Mouse (Mus musculus): ENCODE data around the gene Prss42. TPM values are rescaled to one million over a fixed set of nuclear protein-coding genes. Genes with fewer than 3 reads are reported as not detected.

Prss42 gene
- polyA plus RNA-seq, 1 experiment = not detected

DNA sequence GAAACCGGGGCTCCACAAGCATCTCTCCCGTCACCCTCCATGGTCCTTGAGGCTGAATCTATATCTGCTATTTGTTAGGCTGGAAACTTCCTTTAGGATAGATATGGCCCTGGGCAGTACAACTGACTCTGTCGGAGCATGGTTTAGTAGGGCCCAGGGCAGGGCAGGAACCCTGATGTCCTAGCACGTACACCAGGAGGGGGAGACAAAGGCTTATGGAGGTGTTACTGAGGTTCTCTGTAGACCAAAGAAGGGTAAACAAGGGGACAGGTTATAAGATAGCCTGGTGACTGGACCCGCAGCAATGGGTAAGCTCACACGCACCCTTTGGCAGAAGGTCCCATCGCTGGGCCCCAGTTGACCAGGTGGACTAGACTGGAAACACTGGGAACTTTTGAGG lies 19.4 kb upstream of the Prss42 start:
- TF ChIP-seq GATA1 (IDR thresholded peaks at IDR 0.05; ENCODE audit: low read length) = no peak

DNA sequence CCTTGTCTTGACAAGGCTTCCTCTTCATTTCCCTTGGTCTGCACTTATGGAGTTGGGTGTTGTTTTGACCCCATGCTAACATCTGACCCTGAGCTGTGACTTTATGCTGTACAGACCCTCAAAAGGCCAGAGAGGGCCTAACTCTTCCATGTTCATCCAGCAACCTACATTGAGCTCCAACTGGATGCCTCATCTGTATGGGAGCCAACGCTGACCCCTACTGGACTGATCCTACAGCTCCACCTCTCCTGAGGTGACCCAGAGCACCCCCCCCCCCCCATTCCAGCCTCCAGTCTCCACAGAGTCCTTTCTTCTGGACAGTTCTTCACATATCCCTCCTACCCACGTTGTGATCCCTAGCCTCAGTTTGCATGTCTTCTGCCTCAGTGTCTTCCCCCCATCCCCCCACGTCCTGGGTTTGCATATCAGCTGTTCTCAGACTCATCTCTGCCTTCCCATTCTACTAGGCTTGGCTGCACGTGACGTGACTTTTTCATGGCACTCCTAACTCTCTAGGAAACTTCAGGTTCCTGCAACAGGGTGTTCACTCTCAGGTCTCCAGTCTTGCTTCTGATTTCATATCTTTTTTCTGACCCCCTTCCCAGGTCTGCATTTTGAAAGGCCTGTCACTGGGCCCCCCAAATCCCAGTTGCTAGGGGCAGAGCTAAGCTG lies 18.6 kb upstream of the Prss42 start:
- no peak for TF ChIP-seq GATA1 (IDR thresholded peaks at IDR 0.05; ENCODE audit: low read length)

DNA sequence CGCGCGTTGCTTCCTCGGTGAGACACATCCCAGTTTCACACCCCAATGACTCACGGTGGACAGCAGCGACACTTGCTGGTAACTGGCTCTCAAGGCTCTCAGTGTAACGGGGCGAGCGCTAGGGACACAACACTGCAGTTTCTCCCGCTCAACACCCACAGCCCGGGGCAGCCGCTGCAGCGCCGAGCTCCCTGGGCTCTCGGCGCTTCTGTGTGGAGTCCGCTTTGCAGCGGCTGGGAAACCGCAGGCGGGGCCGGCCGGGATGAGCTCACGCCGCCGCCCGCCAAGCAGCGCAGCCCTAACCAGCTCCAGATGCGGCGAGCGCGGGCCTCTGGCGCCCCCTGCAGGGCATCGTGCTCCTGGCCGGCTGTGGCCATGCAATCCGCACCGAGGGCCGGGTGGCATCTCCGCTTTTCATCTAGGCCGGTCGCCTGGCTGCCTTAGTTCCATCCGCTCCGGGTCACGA lies 16.7 kb upstream of the Prss42 start:
- no peak for TF ChIP-seq GATA1 (IDR thresholded peaks at IDR 0.05; ENCODE audit: low read length)

DNA sequence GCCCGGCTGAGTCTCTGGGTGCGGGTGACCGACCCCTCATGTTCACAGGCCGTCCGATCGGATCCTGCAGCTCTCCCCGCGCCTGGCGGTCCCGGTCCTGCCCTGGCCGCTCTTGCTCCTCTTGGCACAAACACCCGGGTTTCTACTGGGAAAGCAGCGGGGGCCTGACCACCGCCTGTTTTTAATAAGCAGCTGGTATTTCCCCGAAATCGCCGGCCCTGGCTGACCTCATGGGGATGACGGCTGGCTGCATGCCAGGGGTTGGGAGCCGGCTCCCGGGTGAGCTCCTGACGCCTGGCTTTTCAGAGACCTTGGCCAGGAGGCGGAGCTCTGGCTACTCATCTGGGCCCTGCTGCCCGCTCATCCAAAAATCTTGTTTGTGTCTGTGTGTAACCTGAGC lies 16.2 kb upstream of the Prss42 start:
- no peak for TF ChIP-seq GATA1 (IDR thresholded peaks at IDR 0.05; ENCODE audit: low read length)

DNA sequence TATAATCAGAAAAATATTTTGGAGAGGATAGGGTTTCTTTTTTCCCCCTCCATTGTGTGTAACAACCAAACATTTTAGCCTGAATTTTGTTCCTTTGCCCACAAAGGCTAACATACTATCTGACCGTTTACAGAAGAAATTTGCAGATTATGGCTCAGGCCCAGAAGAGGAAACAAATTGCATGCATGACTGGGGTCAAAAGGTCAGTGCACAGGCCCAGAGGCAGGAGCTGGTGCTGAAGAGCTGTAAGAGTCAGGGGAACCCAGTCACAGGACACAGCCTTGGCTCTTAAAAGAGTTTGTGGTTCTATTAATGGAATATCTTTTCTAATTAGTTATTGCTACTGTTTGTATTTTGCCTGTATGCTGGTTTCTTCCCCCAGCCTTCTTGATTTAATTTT lies 14.4 kb upstream of the Prss42 start:
- no peak for TF ChIP-seq GATA1 (IDR thresholded peaks at IDR 0.05; ENCODE audit: low read length)

DNA sequence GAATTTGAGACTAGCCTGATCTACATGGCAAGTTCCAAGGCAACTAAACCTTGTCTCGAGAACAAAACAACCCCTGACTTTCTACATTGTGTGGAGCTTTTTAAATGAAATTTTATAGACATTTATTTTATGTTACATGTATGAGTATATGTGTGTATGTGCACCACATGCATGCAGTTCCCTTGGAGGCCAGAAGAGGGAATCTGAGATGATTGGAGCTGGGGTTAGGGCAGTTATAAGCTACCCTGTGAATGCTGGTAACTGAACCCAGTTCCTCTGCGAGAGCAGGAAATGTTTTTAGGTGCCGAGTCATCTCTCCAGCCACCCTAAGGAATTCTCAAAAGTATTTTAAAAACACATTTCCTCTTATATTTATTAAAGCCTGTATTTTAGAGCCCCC lies 9.8 kb upstream of the Prss42 start:
- TF ChIP-seq GATA1 (IDR thresholded peaks at IDR 0.05; ENCODE audit: low read length) = no peak

DNA sequence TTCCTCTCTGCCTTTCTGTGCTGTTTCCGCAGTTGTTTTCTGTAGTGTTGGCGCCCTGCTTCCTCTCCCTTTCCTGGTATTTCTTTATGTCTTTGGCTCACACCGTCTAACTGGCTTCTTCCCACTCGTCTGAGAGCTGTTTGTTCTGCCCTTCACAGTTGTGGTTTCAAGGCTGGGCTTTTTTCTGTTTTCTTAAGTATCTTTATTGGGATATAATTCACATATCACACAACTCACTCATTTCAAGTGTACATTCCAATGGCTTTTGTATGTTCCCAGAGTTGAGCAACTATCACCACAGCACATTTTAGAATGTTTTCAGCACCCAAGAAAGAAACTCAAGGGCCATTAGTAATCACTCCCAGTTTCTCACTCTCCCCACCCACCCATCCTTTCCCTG lies 7.5 kb upstream of the Prss42 start:
- no peak for TF ChIP-seq GATA1 (IDR thresholded peaks at IDR 0.05; ENCODE audit: low read length)

DNA sequence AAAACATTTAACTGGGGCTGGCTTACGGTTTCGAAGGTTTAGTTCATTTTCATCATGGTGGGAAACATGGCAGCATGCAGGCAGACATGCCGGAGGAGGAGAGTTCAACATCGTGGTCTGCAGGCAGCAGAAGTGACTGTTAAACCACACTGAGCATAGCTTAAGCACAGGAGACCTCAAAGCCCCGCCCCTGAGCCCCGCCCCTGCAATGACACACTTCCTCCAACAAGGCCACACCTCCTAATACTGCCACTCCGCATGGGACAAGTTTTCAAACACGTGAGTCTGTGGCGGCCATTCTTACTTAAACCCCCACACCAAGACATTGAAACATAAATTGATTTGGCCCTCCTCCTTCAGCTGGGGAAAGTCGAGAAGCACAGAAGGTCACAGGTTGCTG lies 953 bp upstream of the Prss42 start:
- no peak for TF ChIP-seq GATA1 (IDR thresholded peaks at IDR 0.05; ENCODE audit: low read length)

DNA sequence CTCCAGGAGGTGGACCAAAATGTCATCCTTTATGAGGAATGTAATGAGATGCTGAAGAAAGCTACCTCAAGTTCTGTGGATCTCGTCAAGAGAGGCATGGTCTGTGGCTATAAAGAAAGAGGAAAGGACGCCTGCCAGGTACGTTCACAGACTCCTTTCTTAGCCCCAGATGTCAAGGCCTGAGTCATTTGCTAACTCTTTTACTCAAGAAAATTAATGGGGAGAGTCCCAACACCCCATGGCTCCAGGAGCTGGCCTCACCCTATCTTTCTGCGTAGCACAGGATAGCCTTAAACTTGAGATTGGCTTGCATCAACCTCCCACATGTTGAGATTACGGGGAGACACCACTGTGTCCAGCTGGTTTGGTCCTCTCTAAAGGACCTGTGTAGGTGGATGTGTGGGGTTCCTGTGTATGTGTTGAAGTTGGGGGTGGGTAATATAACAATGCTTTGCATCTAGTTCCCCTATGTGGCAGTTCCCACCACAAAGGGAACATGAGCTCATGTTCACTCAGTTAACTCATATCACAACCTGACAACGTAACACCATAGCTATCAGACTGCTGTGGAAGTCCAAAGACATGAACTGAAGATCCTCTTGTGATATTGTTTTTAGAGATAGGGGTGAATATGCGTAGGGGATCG lies 3.0 kb downstream of the Prss42 start:
- TF ChIP-seq GATA1 (IDR thresholded peaks at IDR 0.05; ENCODE audit: low read length) = no peak

DNA sequence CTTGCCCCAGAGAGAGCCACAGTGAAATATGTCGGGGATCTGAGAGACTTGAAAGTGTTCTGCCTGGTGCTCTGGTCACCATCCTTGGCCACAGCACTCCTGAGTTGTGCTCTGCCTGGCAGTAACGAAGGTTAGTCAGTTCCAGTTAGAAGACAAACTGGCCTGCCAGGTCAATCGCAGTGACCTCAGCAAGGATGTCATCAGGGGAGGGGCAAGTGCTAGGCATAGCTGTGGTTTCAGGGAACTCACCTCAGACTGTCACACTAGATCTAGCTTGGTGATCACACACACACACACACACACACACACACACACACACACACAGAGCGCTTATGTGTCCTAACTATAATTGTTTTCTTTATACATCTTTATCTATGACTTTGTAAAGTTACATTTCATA lies 5.3 kb downstream of the Prss42 start:
- TF ChIP-seq GATA1 (IDR thresholded peaks at IDR 0.05; ENCODE audit: low read length) = no peak

DNA sequence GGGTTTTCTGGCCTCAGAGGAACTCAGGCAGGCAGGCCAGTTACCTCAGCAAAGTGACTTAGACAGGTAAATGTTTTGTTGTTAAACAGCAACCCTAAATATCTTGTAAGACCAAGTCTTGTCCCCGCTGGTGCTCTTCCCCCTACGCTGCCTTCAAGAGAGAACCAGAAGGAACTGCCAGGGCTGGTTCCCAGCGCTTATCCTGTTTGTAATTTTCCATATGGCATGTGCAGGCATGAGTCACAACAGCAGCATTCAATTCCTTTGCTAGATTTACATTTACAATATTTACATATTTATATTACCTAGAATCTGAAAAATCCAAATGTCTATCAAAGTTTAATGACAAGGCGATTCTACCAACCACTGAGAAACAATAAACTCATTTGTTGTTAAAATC lies 12.1 kb downstream of the Prss42 start:
- TF ChIP-seq GATA1 (IDR thresholded peaks at IDR 0.05; ENCODE audit: low read length) = no peak

DNA sequence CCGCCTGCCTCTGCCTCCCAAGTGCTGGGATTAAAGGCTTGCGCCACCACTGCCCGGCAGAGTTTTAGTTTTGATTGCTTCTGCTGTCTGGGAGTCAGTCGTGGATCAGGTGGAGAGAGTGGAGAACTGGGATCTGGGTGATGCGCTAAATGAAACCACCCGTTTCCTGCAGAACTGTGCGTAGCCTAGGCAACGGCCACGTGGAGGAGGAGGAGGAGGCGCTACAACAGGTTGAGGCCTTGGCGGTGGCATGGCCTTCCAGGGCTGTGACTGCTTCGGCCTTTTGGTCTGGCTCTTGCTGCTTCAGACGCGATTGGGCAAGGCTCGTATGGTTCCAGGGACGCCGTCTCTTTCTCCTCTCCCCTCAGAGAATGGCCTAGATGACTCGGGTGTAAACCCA lies 15.8 kb downstream of the Prss42 start, which contains the start of gene Prss44:
Prss44 (plus strand) TSS at position 206 of the 400 bp plus-strand sequence.
- no peak for TF ChIP-seq GATA1 (IDR thresholded peaks at IDR 0.05; ENCODE audit: low read length)

DNA sequence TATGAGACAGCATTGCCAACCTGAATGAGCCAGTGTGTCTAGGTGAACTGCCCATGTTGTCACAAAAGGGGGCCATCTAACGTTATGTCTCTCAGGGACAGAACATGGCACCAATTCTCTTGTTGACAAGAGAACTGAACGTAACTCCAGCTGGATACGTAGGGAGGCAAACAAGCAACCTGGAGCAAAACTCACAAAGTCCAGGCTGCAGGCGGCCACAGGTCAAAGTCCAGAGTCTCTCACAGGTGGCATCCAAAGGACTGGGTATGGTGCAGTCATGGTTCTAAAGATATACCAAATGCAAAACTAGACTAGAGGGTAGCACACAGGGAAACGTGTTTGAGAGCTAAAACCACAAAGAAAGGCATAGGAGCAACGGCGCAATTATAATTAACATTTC lies 23.5 kb downstream of the Prss42 start:
- TF ChIP-seq GATA1 (IDR thresholded peaks at IDR 0.05; ENCODE audit: low read length) = no peak

DNA sequence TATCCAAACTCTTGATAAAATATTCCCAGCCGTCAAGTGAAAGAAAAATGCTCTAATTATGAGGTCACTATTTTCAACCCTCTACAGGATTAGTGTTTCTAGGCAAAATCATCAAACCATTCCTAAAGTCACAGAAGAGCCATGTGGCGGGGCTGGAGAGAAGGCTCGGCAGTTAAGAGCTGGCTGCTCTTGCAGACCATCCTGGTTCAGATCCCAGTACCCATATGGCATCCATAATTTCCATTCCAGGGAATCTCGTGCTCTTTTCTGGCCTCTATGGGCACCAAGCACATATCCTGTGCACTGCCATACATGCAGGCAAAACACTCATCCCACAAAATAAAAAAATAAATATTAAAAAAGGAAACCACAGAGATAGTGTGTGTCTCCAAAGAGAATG lies 27.5 kb downstream of the Prss42 start:
- no peak for TF ChIP-seq GATA1 (IDR thresholded peaks at IDR 0.05; ENCODE audit: low read length)

DNA sequence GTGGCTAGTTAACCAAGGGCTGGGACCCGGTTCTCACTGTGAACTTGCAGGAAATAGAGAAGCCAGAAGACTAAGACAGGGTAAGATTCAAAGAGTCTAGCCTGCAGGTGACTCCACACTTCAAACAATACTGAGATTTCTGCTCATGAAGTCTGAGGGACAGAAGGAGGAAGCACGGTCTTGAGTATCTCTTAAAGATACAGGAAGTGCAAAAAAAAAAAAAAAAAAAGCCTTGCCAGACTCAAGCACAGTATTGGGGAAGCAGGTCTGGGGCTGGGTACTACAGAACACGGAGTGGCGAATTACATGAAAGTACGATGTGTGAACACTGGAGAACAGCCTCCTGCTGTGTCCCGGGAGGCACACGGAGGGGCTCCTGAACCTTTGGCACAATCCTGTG lies 27.9 kb downstream of the Prss42 start:
- no peak for TF ChIP-seq GATA1 (IDR thresholded peaks at IDR 0.05; ENCODE audit: low read length)

DNA sequence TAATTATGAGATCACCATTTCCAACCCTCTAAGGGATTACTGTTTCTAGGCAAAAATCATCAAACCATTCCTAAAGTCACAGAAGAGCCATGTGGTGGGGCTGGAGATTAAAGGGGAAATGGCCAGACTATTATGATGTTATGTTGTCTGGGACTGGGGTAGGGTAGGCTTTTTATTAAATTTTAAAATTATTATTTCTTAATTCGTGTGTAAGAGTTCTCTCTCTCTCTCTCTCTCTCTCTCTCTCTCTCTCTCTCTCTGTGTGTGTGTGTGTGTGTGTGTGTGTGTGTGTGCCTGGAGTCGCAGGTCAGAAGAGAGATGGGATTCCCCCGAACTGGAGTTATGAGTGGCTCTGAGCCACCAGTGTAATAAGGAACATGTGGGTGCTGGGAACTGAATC lies 28.4 kb downstream of the Prss42 start, which contains the start of gene Prss43:
Prss43 (plus strand) TSS at position 301 of the 400 bp plus-strand sequence.
- no peak for TF ChIP-seq GATA1 (IDR thresholded peaks at IDR 0.05; ENCODE audit: low read length)

DNA sequence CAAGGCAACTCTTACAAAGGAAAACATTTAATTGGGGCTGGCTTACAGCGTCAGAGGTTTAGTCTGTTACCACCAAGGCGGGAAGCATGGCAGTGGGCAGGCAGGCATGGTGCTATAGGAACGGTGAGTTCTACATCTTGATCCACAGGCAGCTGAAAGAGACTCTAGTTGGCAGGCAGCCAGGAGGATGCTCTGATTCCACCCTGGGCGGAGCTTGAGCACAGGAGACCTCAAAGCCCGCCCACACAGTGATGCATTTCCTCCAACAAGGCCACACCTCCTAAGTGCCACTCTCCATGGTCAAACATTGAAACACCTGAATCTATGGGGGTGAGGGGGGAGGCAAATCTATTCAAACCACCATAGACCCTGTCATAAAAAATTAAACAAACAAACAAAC lies 35.1 kb downstream of the Prss42 start:
- TF ChIP-seq GATA1 (IDR thresholded peaks at IDR 0.05; ENCODE audit: low read length) = no peak
